ENCODE assay signal across 20 mouse cellular contexts in genomic region chr1:64003525-64004291, GRCm38 (mm10).
DNase-seq lines count a peak whose midpoint lies in the region; ATAC-seq lines count a peak whose summit lies in the region.
"Had no signal": no experiment of that assay in that cellular context is flagged by ENCODE, and none has a peak within 500 bp of the region (broad histone marks: within the 10 kb centered on the region; RNA-seq: fewer than 3 reads in every experiment).

No protein-coding gene starts in this region.

- no peak overlapping the region for H3K4me2 ChIP-seq in hindbrain, embryonic 16.5 days (ENCODE audit: low read length)
- H3K4me2 ChIP-seq in forebrain, embryonic 15.5 days (replicated peaks) = no peak overlapping the region
- H3K4me2 ChIP-seq in midbrain, embryonic 15.5 days = no peak overlapping the region
- H3K4me2 ChIP-seq: intestine, embryonic 15.5 days; liver, embryonic 11.5 days had no signal

- H3K36me3 ChIP-seq in hindbrain, embryonic 10.5 days = no peaks in the 10 kb centered on the region
- H3K36me3 ChIP-seq in hindbrain, embryonic 16.5 days (ENCODE audit: control insufficient read depth, insufficient read depth, low read length) = no peaks in the 10 kb centered on the region
- H3K36me3 ChIP-seq in forebrain, embryonic 15.5 days = no peaks in the 10 kb centered on the region
- no peaks in the 10 kb centered on the region for H3K36me3 ChIP-seq in midbrain, embryonic 15.5 days (replicated peaks)
- H3K36me3 ChIP-seq: G1E; intestine, embryonic 15.5 days had no signal

- H3K9ac ChIP-seq in hindbrain, embryonic 16.5 days (ENCODE audit: low read depth, low read length) = no peak overlapping the region
- no peak overlapping the region for H3K9ac ChIP-seq in forebrain, embryonic 15.5 days (replicated peaks)
- no peak overlapping the region for H3K9ac ChIP-seq in midbrain, embryonic 15.5 days
- H3K9ac ChIP-seq: intestine, embryonic 15.5 days had no signal

- H3K4me3 ChIP-seq in hindbrain, embryonic 10.5 days = no peak overlapping the region
- no peak overlapping the region for H3K4me3 ChIP-seq in hindbrain, embryonic 16.5 days (ENCODE audit: low read length)
- no peak overlapping the region for H3K4me3 ChIP-seq in forebrain, embryonic 15.5 days
- no peak overlapping the region for H3K4me3 ChIP-seq in midbrain, embryonic 15.5 days
- H3K4me3 ChIP-seq: gastrocnemius, adult 2 months; intestine, embryonic 15.5 days; myocyte had no signal

- H3K27ac ChIP-seq in hindbrain, embryonic 10.5 days = peak overlapping the region; percentile 84
- H3K27ac ChIP-seq in hindbrain, embryonic 16.5 days (ENCODE audit: low read depth, low read length) = no peak overlapping the region
- H3K27ac ChIP-seq in forebrain, embryonic 15.5 days (replicated peaks) = peak overlapping the region; percentile 33; the same call in 1 of the 2 replicates
- H3K27ac ChIP-seq in midbrain, embryonic 15.5 days = peak overlapping the region; percentile 26; the same call in 1 of the 2 replicates
- H3K27ac ChIP-seq: gastrocnemius, adult 2 months; intestine, embryonic 15.5 days; stomach, postnatal 0 days had no signal

- no peak for ATAC-seq in hindbrain, embryonic 16.5 days
- 0 out of 2 replicates have a peak, but pooled peaks have one; percentile 5 for ATAC-seq in common myeloid progenitor, adult 5-6 weeks (replicated peaks; ENCODE audit: low read depth, poor library complexity, severe bottlenecking)
- peak; percentile 45 for ATAC-seq in forebrain, embryonic 15.5 days (replicated peaks)
- ATAC-seq in midbrain, embryonic 15.5 days (replicated peaks) = 0 out of 2 replicates have a peak, but pooled peaks have one; percentile 17
- ATAC-seq: intestine, embryonic 15.5 days had no signal

- WGBS in hindbrain, embryonic 10.5 days = 40% methylated on average over 9 of the region's 9 CpGs
- WGBS in hindbrain, embryonic 16.5 days = 32% methylated on average over 9 of the region's 9 CpGs
- 9% methylated on average over 9 of the region's 9 CpGs for WGBS in forebrain, embryonic 15.5 days
- WGBS in midbrain, embryonic 15.5 days = 21% methylated on average over 9 of the region's 9 CpGs

- no peaks in the 10 kb centered on the region for H3K27me3 ChIP-seq in hindbrain, embryonic 10.5 days (ENCODE audit: insufficient read depth, poor library complexity, severe bottlenecking)
- no peaks in the 10 kb centered on the region for H3K27me3 ChIP-seq in hindbrain, embryonic 16.5 days (replicated peaks; ENCODE audit: control insufficient read depth, insufficient read depth, low read length)
- no peaks in the 10 kb centered on the region for H3K27me3 ChIP-seq in forebrain, embryonic 15.5 days
- H3K27me3 ChIP-seq in midbrain, embryonic 15.5 days (replicated peaks) = no peaks in the 10 kb centered on the region
- H3K27me3 ChIP-seq: intestine, embryonic 15.5 days had no signal

- DNase-seq in hindbrain, embryonic 10.5 days (ENCODE audit: low spot score) = peak; percentile 30
- DNase-seq in frontal cortex, postnatal 36 days (ENCODE audit: low spot score in 2 of 2) = no peak
- DNase-seq in kidney, adult 18-20 months = no peak
- no peak for DNase-seq in right cerebral cortex, postnatal 14 days
- DNase-seq: adrenal gland, adult 2 months; B cell, adult 2 months; cerebellum, adult 8-10 months; gastrocnemius, adult 2 months; heart, postnatal 14 days; kidney, postnatal 14 days; right cerebral cortex, adult 18-20 months had no signal

- peaks cover 8% of the 10 kb centered on the region for H3K4me1 ChIP-seq in hindbrain, embryonic 10.5 days (replicated peaks)
- peaks cover 4% of the 10 kb centered on the region for H3K4me1 ChIP-seq in hindbrain, embryonic 16.5 days (ENCODE audit: control insufficient read depth, insufficient read depth, low read depth, low read length)
- peaks cover 11% of the 10 kb centered on the region for H3K4me1 ChIP-seq in forebrain, embryonic 15.5 days
- H3K4me1 ChIP-seq in midbrain, embryonic 15.5 days = no peaks in the 10 kb centered on the region

- no peaks in the 10 kb centered on the region for H3K9me3 ChIP-seq in hindbrain, embryonic 10.5 days
- H3K9me3 ChIP-seq in hindbrain, embryonic 16.5 days (ENCODE audit: control insufficient read depth, low read length) = no peaks in the 10 kb centered on the region
- H3K9me3 ChIP-seq in forebrain, embryonic 15.5 days = no peaks in the 10 kb centered on the region
- H3K9me3 ChIP-seq in midbrain, embryonic 15.5 days = no peaks in the 10 kb centered on the region
- H3K9me3 ChIP-seq: G1E; intestine, embryonic 15.5 days had no signal
